Mouse (Mus musculus) midbrain, postnatal 0 days (tissue): Measurements from ENCODE around the gene Rsrp1. TPM values are rescaled to one million over a fixed set of nuclear protein-coding genes. Genes with fewer than 3 reads are reported as not detected.

Source experiments
- ATAC-seq: fragments of 200-750 bp; cut with Nextera tagmentation; 2 replicates; pipeline ENCODE4 v1.8.0; 2017; ENCODE audit warnings: moderate number of reproducible peaks, mild to moderate bottlenecking, moderate TSS enrichment, moderate library complexity; ENCODE audit not compliant: low FRiP score
- DNase-seq: peaks from one replicate; pipeline ENCODE4 v3.0.0-alpha.2; 2015; ENCODE audit warnings: low spot score
- H3K27ac ChIP-seq: fragments of 300-500 bp; sonication (generic); 2 replicates; pipeline ENCODE4 v1.5.1; 2014; ENCODE audit warnings: low read depth, mild to moderate bottlenecking, low read length, mixed read lengths
- H3K27me3 ChIP-seq: fragments of 300-500 bp; sonication (generic); 2 replicates; pipeline ENCODE4 v1.6.1; 2014; ENCODE audit warnings: low read length, control low read depth, mixed read lengths; ENCODE audit not compliant: insufficient read depth
- H3K36me3 ChIP-seq: fragments of 300-500 bp; sonication (generic); 2 replicates; pipeline ENCODE4 v1.6.1; 2014; ENCODE audit warnings: low read length, control low read depth, mixed read lengths; ENCODE audit not compliant: insufficient read depth
- H3K4me1 ChIP-seq: fragments of 300-500 bp; sonication (generic); 2 replicates; pipeline ENCODE4 v1.6.1; 2014; ENCODE audit warnings: mild to moderate bottlenecking, control low read depth, antibody characterized with exemption, low read length, mixed read lengths; ENCODE audit not compliant: insufficient read depth
- H3K4me2 ChIP-seq: fragments of 300-500 bp; sonication (generic); 2 replicates; pipeline ENCODE4 v1.6.1; 2014; ENCODE audit warnings: low read depth, mild to moderate bottlenecking, low read length, mixed read lengths; ENCODE audit not compliant: poor library complexity, severe bottlenecking
- H3K4me3 ChIP-seq: fragments of 300-500 bp; sonication (generic); 2 replicates; pipeline ENCODE4 v1.5.1; 2014; ENCODE audit warnings: low read depth, mild to moderate bottlenecking, low read length, moderate library complexity
- H3K9ac ChIP-seq: fragments of 300-500 bp; sonication (generic); replicated peaks from 2 replicates; pipeline ENCODE4 v1.6.1; 2014; ENCODE audit warnings: mild to moderate bottlenecking, low read length, moderate library complexity, mixed read lengths; ENCODE audit not compliant: poor library complexity, severe bottlenecking
- H3K9me3 ChIP-seq: fragments of 300-500 bp; sonication (generic); 2 replicates; pipeline ENCODE4 v1.6.1; 2016; ENCODE audit warnings: low read length, control low read depth
- CTCF ChIP-seq: IDR thresholded peaks from 2 replicates; pipeline ENCODE4 v1.5.1; 2016; ENCODE audit warnings: antibody characterized with exemption, mild to moderate bottlenecking
- WGBS: fragments of 180-500 bp; shearing (Covaris S2); extraction: QIAGEN DNeasy Blood & Tissue Kit; methylation state at CpG from one replicate; pipeline ENCODE4 v1.1.7; 2014; 5-methylcytosine and 5-hydroxymethylcytosine counted together
- polyA plus RNA-seq: library from polyadenylated mRNA; unstranded; fragments of >200 nt; fragmentation: Nextera tagmentation; extraction: Ambion mirVana; gene quantifications from 2 replicates; pipeline ENCODE4 v1.2.1, GENCODE M21; 2015
- total RNA-seq: library from RNA; depleted of rRNA; stranded (reverse); fragments of >200 nt; gene quantifications from 2 replicates; pipeline ENCODE4 v1.2.3, GENCODE M21; 2014

Rsrp1 gene
- total and polyA plus RNA-seq, 2 experiments from 2014 or later: 109 to 319 TPM

DNA sequence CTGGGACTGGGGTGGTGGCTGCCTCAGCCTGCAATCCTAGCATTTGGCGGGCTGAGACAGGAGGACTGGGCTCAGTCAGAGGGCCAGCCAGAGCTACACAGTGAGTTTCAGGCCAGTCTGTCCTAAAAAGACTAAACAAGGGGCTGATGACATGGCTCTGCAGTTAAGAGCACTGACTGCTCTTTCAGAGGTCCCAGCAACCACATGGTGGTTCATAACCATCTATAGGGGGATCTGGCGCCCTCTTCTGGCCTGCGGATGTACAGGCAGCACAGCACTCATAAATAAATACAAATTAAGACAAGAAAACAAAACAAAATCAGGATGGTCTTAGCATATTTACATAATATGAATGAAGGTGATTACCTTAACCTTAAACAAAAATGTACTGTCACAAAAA, 10.0 kb upstream of the Rsrp1 start:
- H3K9me3 ChIP-seq: no peaks in the 10 kb centered on the region
- no peak overlapping the region for H3K9ac ChIP-seq
- no peak for ATAC-seq
- H3K27ac ChIP-seq: 0 out of 2 replicates have a peak overlapping the region, but pooled peaks have one; percentile 13
- peak; percentile 84 for TF ChIP-seq CTCF
- peak overlapping the region; percentile 70; the same call in 1 of the 2 replicates for H3K4me3 ChIP-seq
- H3K27me3 ChIP-seq: no peaks in the 10 kb centered on the region
- H3K4me2 ChIP-seq: peak overlapping the region; percentile 62
- H3K4me1 ChIP-seq: no peaks in the 10 kb centered on the region
- WGBS: 28% methylated on average over 3 of the region's 3 CpGs
- H3K36me3 ChIP-seq: peaks cover 12% of the 10 kb centered on the region
- peak; percentile 71 for DNase-seq

- no peak for DNase-seq
- Histone ChIP-seq H3K4me2 (peak overlapping the region; percentile 62), H3K9ac (peak overlapping the region; percentile 79), H3K9me3 (no peaks in the 10 kb centered on the region), H3K27ac (peak overlapping the region; percentile 80), H3K4me1 (no peaks in the 10 kb centered on the region), H3K4me3 (peak overlapping the region; percentile 70), H3K27me3 (no peaks in the 10 kb centered on the region), H3K36me3 (peaks cover 4% of the 10 kb centered on the region)
- TF ChIP-seq CTCF: no peak
- ATAC-seq: peak; percentile 41; the same call in 1 of the 2 replicates
- under 1% methylated on average over 43 of the region's 43 CpGs for WGBS
These were observed 9.1 kb upstream of the Rsrp1 start for GRCm38 (mm10) chr4:134914122-134914863.

DNA sequence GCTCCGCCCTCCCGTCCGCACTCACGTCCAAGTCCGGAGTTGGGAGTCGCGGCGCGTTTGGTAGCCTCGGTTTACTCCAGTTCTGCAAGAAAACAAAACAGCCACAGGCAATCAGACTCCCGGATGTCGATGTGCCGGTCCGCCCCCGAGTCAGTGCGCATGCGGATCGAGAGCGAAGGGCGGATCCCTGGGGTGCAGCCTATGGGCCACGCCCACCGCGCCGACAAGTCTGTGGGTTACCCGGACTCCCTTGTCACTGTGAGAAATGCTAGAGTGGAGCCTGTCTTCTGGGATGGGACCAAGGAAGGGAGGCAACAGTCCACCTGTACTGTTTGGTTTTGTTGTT, 8.6 kb upstream of the Rsrp1 start, which contains the start of gene Tmem50a:
TSS of gene Tmem50a (minus strand) at position 161 of the 346 bp plus-strand sequence.
- H3K9ac ChIP-seq: peak within 1 kb of the TSS; percentile 79
- no peak for TF ChIP-seq CTCF
- H3K4me2 ChIP-seq: peak within 1 kb of the TSS; percentile 62
- no peaks in the 10 kb centered on the region for H3K4me1 ChIP-seq
- no peaks in the 10 kb centered on the region for H3K9me3 ChIP-seq
- 1% methylated on average over 24 of the region's 25 CpGs for WGBS
- ATAC-seq: peak; percentile 85
- H3K36me3 ChIP-seq: no peaks in the 10 kb centered on the region
- H3K4me3 ChIP-seq: peak within 1 kb of the TSS; percentile 70
- H3K27ac ChIP-seq: peak within 1 kb of the TSS; percentile 80
- no peaks in the 10 kb centered on the region for H3K27me3 ChIP-seq
- peak; percentile 93 for DNase-seq

DNA sequence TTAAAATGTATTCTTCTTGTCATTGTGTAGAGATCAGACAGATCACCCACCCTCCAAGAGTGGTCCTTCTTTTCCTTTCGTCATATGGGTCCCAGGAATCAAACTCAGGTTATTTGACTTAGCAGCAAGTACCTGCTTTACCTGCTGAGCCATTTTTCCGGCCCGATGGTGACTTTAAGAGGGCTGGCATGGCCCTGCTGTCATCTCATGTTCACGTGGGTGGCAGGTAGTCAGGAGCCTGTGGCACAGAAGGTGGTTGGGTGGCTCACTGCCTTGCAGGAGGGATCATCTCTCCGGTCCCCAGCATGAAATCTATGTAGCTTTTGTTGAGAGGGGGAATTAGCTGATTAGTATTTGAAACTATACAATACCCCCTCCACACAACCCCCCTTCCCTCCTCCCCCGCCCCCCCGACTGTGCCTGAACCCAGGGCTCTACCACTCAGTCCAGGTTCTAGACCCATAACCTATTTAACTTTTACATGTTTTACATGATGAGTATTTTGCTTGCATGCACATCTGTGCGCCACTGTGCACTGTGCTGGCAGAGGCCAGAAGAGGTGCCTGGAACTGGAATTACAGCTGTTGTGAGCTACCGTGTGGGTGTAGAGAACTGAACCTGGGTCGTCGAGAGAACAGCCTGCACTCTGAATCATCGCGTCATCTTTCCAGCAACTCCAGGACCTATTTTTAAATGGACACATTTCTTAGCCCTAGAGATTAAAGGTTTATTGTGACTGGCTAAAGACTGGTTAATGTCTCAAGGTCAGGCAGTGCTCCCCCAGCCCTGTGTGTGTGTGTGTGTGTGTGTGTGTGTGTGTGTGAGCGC, 8.0 kb upstream of the Rsrp1 start:
- peak overlapping the region; percentile 70 for H3K4me3 ChIP-seq
- 53% methylated on average over 14 of the region's 14 CpGs for WGBS
- DNase-seq (no peak), ATAC-seq (peak; percentile 32; the same call in 1 of the 2 replicates)
- peak overlapping the region; percentile 62 for H3K4me2 ChIP-seq
- no peaks in the 10 kb centered on the region for H3K27me3 ChIP-seq
- no peaks in the 10 kb centered on the region for H3K36me3 ChIP-seq
- no peak for TF ChIP-seq CTCF
- peak overlapping the region; percentile 80; the same call in 1 of the 2 replicates for H3K27ac ChIP-seq
- peak overlapping the region; percentile 79 for H3K9ac ChIP-seq
- no peaks in the 10 kb centered on the region for H3K9me3 ChIP-seq
- H3K4me1 ChIP-seq: no peaks in the 10 kb centered on the region

DNA sequence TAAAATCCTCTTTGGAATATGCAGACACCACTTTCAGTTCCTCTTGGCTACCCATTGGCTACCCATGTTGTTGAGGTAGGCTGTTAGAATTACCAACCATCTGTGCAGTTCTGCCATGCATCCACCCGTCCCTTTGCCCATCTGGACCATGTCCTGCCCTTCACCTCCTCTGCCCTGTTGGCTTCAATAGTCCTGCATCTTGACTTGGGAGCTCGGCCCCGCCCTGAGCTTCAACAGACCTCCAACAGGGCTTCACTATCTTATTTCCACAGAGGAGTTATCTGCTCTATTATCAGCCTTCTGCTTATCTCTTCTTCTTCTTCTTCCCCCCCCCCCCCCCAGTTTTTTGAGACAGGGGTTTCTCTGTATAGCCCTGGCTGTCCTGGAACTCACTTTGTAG, 6.2 kb upstream of the Rsrp1 start:
- Histone ChIP-seq H3K27ac (no peak overlapping the region), H3K36me3 (no peaks in the 10 kb centered on the region), H3K27me3 (no peaks in the 10 kb centered on the region), H3K4me3 (no peak overlapping the region), H3K4me2 (no peak overlapping the region), H3K4me1 (no peaks in the 10 kb centered on the region), H3K9me3 (no peaks in the 10 kb centered on the region), H3K9ac (no peak overlapping the region)
- ATAC-seq: no peak
- 78% methylated on average over 3 of the region's 3 CpGs for WGBS
- DNase-seq: no peak
- no peak for TF ChIP-seq CTCF

- Histone ChIP-seq H3K4me3 (no peak overlapping the region), H3K9ac (no peak overlapping the region), H3K4me2 (no peak overlapping the region), H3K9me3 (no peaks in the 10 kb centered on the region), H3K4me1 (no peaks in the 10 kb centered on the region), H3K27ac (no peak overlapping the region), H3K36me3 (no peaks in the 10 kb centered on the region), H3K27me3 (no peaks in the 10 kb centered on the region)
- WGBS: 65% methylated on average over 7 of the region's 7 CpGs
- no peak for TF ChIP-seq CTCF
- no peak for DNase-seq
- ATAC-seq: no peak
These were observed 5.0 kb upstream of the Rsrp1 start for GRCm38 (mm10) chr4:134918381-134918780.
